Mouse (Mus musculus): Measurements from ENCODE around the gene Klrb1b. TPM values are rescaled to one million over a fixed set of nuclear protein-coding genes. Genes with fewer than 3 reads are reported as not detected.
A peak's percentile ranks its signal among the peaks of the same experiment; 100 is the strongest.

The Klrb1b gene
- polyA plus RNA-seq, 1 experiment from 2014 or later: not detected

GRCm38 (mm10) chr6:128839266-128839771 is 13.2 kb upstream of the Klrb1b start:
- Histone ChIP-seq H3K9ac (replicated peaks) (peak overlapping the region; percentile 46; the same call in 1 of the 2 replicates), H3K4me1 (peaks cover 13% of the 10 kb centered on the region), H3K9me3 (no peaks in the 10 kb centered on the region), H3K36me3 (no peaks in the 10 kb centered on the region), H3K27me3 (0 out of 2 replicates have a peak, but pooled peaks cover 4% of the 10 kb centered on the region), H3K4me3 (peak overlapping the region; percentile 83), H3K27ac (replicated peaks) (peak overlapping the region; percentile 87), H3K4me2 (replicated peaks) (peak overlapping the region; percentile 59)
- ATAC-seq (ENCODE audit: low FRiP score, low read depth): peak; percentile 7
- 0% methylated on average over 17 of the region's 17 CpGs for WGBS

GRCm38 (mm10) chr6:128838342-128839265 is 12.5 kb upstream of the Klrb1b start:
- H3K9ac ChIP-seq (replicated peaks): peak overlapping the region; percentile 72
- peak overlapping the region; percentile 59 for H3K4me2 ChIP-seq (replicated peaks)
- H3K27me3 ChIP-seq: 0 out of 2 replicates have a peak, but pooled peaks cover 4% of the 10 kb centered on the region
- peak overlapping the region; percentile 87 for H3K27ac ChIP-seq (replicated peaks)
- peak; percentile 50 for ATAC-seq (ENCODE audit: low FRiP score, low read depth)
- no peaks in the 10 kb centered on the region for H3K36me3 ChIP-seq
- under 1% methylated on average over 49 of the region's 49 CpGs for WGBS
- no peaks in the 10 kb centered on the region for H3K9me3 ChIP-seq
- peak overlapping the region; percentile 83 for H3K4me3 ChIP-seq
- H3K4me1 ChIP-seq: peaks cover 10% of the 10 kb centered on the region

- Histone ChIP-seq H3K4me1 (peaks cover 10% of the 10 kb centered on the region), H3K4me2 (replicated peaks) (peak overlapping the region; percentile 59), H3K27me3 (0 out of 2 replicates have a peak, but pooled peaks cover 4% of the 10 kb centered on the region), H3K4me3 (peak overlapping the region; percentile 83), H3K9me3 (no peaks in the 10 kb centered on the region), H3K27ac (replicated peaks) (peak overlapping the region; percentile 87), H3K9ac (replicated peaks) (peak overlapping the region; percentile 61), H3K36me3 (no peaks in the 10 kb centered on the region)
- ATAC-seq (ENCODE audit: low FRiP score, low read depth): peak; percentile 42
- 1% methylated on average over 14 of the region's 14 CpGs for WGBS
Observed at GRCm38 (mm10) chr6:128837454-128838341, 11.6 kb upstream of the Klrb1b start.

GRCm38 (mm10) chr6:128836955-128837334 is 10.8 kb upstream of the Klrb1b start:
- Histone ChIP-seq H3K36me3 (no peaks in the 10 kb centered on the region), H3K27ac (replicated peaks) (peak overlapping the region; percentile 87), H3K4me1 (peaks cover 7% of the 10 kb centered on the region), H3K9me3 (no peaks in the 10 kb centered on the region), H3K4me3 (0 out of 2 replicates have a peak overlapping the region, but pooled peaks have one; percentile 83), H3K9ac (replicated peaks) (no peak overlapping the region), H3K4me2 (replicated peaks) (peak overlapping the region; percentile 59), H3K27me3 (0 out of 2 replicates have a peak, but pooled peaks cover 4% of the 10 kb centered on the region)
- ATAC-seq (ENCODE audit: low FRiP score, low read depth): no peak
- WGBS: 88% methylated on average over 6 of the region's 6 CpGs

GRCm38 (mm10) chr6:128836191-128836954 is 10.2 kb upstream of the Klrb1b start:
- no peaks in the 10 kb centered on the region for H3K36me3 ChIP-seq
- WGBS: 77% methylated on average over 8 of the region's 8 CpGs
- H3K4me3 ChIP-seq: no peak overlapping the region
- 0 out of 2 replicates have a peak, but pooled peaks cover 1% of the 10 kb centered on the region for H3K4me1 ChIP-seq
- 0 out of 2 replicates have a peak, but pooled peaks cover under 1% of the 10 kb centered on the region for H3K27me3 ChIP-seq
- no peak for ATAC-seq (ENCODE audit: low FRiP score, low read depth)
- no peaks in the 10 kb centered on the region for H3K9me3 ChIP-seq
- H3K27ac ChIP-seq (replicated peaks): no peak overlapping the region
- H3K4me2 ChIP-seq (replicated peaks): no peak overlapping the region
- H3K9ac ChIP-seq (replicated peaks): no peak overlapping the region

- Histone ChIP-seq H3K9ac (replicated peaks) (no peak overlapping the region), H3K4me2 (replicated peaks) (no peak overlapping the region), H3K36me3 (no peaks in the 10 kb centered on the region), H3K9me3 (no peaks in the 10 kb centered on the region), H3K27me3 (no peaks in the 10 kb centered on the region), H3K27ac (replicated peaks) (no peak overlapping the region), H3K4me1 (no peaks in the 10 kb centered on the region), H3K4me3 (no peak overlapping the region)
- WGBS: 92% methylated on average over 4 of the region's 4 CpGs
- ATAC-seq (ENCODE audit: low FRiP score, low read depth): no peak
Observed at GRCm38 (mm10) chr6:128835571-128835970, 9.4 kb upstream of the Klrb1b start.

- 87% methylated on average over 10 of the region's 10 CpGs for WGBS
- Histone ChIP-seq H3K9me3 (no peaks in the 10 kb centered on the region), H3K9ac (replicated peaks) (no peak overlapping the region), H3K27ac (replicated peaks) (no peak overlapping the region), H3K4me1 (no peaks in the 10 kb centered on the region), H3K4me2 (replicated peaks) (no peak overlapping the region), H3K36me3 (no peaks in the 10 kb centered on the region), H3K4me3 (no peak overlapping the region), H3K27me3 (no peaks in the 10 kb centered on the region)
- no peak for ATAC-seq (ENCODE audit: low FRiP score, low read depth)
Observed at GRCm38 (mm10) chr6:128833046-128833445, 6.9 kb upstream of the Klrb1b start.

GRCm38 (mm10) chr6:128829837-128830236 is 3.7 kb upstream of the Klrb1b start:
- Histone ChIP-seq H3K27ac (replicated peaks) (no peak overlapping the region), H3K9ac (replicated peaks) (no peak overlapping the region), H3K36me3 (no peaks in the 10 kb centered on the region), H3K4me3 (no peak overlapping the region), H3K4me2 (replicated peaks) (no peak overlapping the region), H3K9me3 (no peaks in the 10 kb centered on the region), H3K27me3 (no peaks in the 10 kb centered on the region), H3K4me1 (no peaks in the 10 kb centered on the region)
- ATAC-seq (ENCODE audit: low FRiP score, low read depth): no peak
- WGBS: 70% methylated on average over 4 of the region's 4 CpGs

- Histone ChIP-seq H3K27ac (replicated peaks) (no peak overlapping the region), H3K4me1 (no peaks in the 10 kb centered on the region), H3K36me3 (no peaks in the 10 kb centered on the region), H3K27me3 (no peaks in the 10 kb centered on the region), H3K9me3 (no peaks in the 10 kb centered on the region), H3K4me2 (replicated peaks) (no peak overlapping the region), H3K4me3 (no peak overlapping the region), H3K9ac (replicated peaks) (no peak overlapping the region)
- 81% methylated on average over 3 of the region's 3 CpGs for WGBS
- ATAC-seq (ENCODE audit: low FRiP score, low read depth): no peak
Observed at GRCm38 (mm10) chr6:128826781-128827180, 650 bp upstream of the Klrb1b start.

- Histone ChIP-seq H3K27ac (replicated peaks) (no peak overlapping the region), H3K4me2 (replicated peaks) (no peak overlapping the region), H3K4me1 (no peaks in the 10 kb centered on the region), H3K9ac (replicated peaks) (no peak overlapping the region), H3K9me3 (no peaks in the 10 kb centered on the region), H3K4me3 (no peak overlapping the region), H3K36me3 (no peaks in the 10 kb centered on the region), H3K27me3 (no peaks in the 10 kb centered on the region)
- 82% methylated on average over 4 of the region's 4 CpGs for WGBS
- no peak for ATAC-seq (ENCODE audit: low FRiP score, low read depth)
Observed at GRCm38 (mm10) chr6:128818083-128818802, 7.9 kb downstream of the Klrb1b start.
